7 mouse cellular contexts compared by ENCODE assay signal in genomic region chr11:37235021-37235795, GRCm38 (mm10). TPM values are rescaled to one million over a fixed set of nuclear protein-coding genes. Genes with fewer than 3 reads are reported as not detected.
A peak's percentile ranks its signal among the peaks of the same experiment; 100 is the strongest.
DNase-seq lines count a peak whose midpoint lies in the region; ATAC-seq lines count a peak whose summit lies in the region.

No protein-coding gene starts in this region.

- H3K9me3 ChIP-seq in liver, embryonic 11.5 days (ENCODE audit: control insufficient read depth, low read length) = no peaks in the 10 kb centered on the region
- no peaks in the 10 kb centered on the region for H3K9me3 ChIP-seq in embryonic facial prominence, embryonic 13.5 days
- H3K9me3 ChIP-seq in intestine, embryonic 14.5 days (ENCODE audit: control insufficient read depth, low read length) = no peaks in the 10 kb centered on the region
- H3K9me3 ChIP-seq in neural tube, embryonic 14.5 days (ENCODE audit: control insufficient read depth, low read length) = no peaks in the 10 kb centered on the region

- peak overlapping the region; percentile 85 for H3K4me2 ChIP-seq in liver, embryonic 11.5 days
- peak overlapping the region; percentile 80 for H3K4me2 ChIP-seq in embryonic facial prominence, embryonic 13.5 days
- peak overlapping the region; percentile 73 for H3K4me2 ChIP-seq in intestine, embryonic 14.5 days (ENCODE audit: low read length)
- peak overlapping the region; percentile 77 for H3K4me2 ChIP-seq in neural tube, embryonic 14.5 days (ENCODE audit: low read depth, low read length)

- no peak overlapping the region for H3K9ac ChIP-seq in liver, embryonic 11.5 days (ENCODE audit: low read depth, low read length)
- H3K9ac ChIP-seq in embryonic facial prominence, embryonic 13.5 days = peak overlapping the region; percentile 79
- H3K9ac ChIP-seq in intestine, embryonic 14.5 days (ENCODE audit: low read length) = peak overlapping the region; percentile 61
- H3K9ac ChIP-seq in neural tube, embryonic 14.5 days (replicated peaks; ENCODE audit: low read depth, low read length) = peak overlapping the region; percentile 76

- no peaks in the 10 kb centered on the region for H3K4me1 ChIP-seq in liver, embryonic 11.5 days (replicated peaks; ENCODE audit: control insufficient read depth, insufficient read depth, low read length)
- peaks cover 14% of the 10 kb centered on the region for H3K4me1 ChIP-seq in embryonic facial prominence, embryonic 13.5 days
- H3K4me1 ChIP-seq in intestine, embryonic 14.5 days (replicated peaks; ENCODE audit: control insufficient read depth, insufficient read depth, low read length) = 0 out of 2 replicates have a peak, but pooled peaks cover 9% of the 10 kb centered on the region
- H3K4me1 ChIP-seq in neural tube, embryonic 14.5 days (ENCODE audit: control insufficient read depth, insufficient read depth, low read length) = no peaks in the 10 kb centered on the region; the same call in 1 of the 2 replicates

- WGBS in liver, embryonic 11.5 days = 11% methylated on average over 18 of the region's 18 CpGs
- WGBS in embryonic facial prominence, embryonic 13.5 days = 6% methylated on average over 18 of the region's 18 CpGs
- 8% methylated on average over 18 of the region's 18 CpGs for whole genome bisulfite sequencing in intestine, embryonic 14.5 days
- 5% methylated on average over 18 of the region's 18 CpGs for WGBS in neural tube, embryonic 14.5 days

- no peak overlapping the region for H3K27ac ChIP-seq in liver, embryonic 11.5 days (ENCODE audit: low read depth, low read length)
- no peak overlapping the region for H3K27ac ChIP-seq in embryonic facial prominence, embryonic 13.5 days
- peak overlapping the region; percentile 86 for H3K27ac ChIP-seq in intestine, embryonic 14.5 days (ENCODE audit: low read depth)
- peak overlapping the region; percentile 95 for H3K27ac ChIP-seq in neural tube, embryonic 14.5 days (ENCODE audit: low read depth, low read length)

- peaks cover 30% of the 10 kb centered on the region for H3K27me3 ChIP-seq in liver, embryonic 11.5 days (replicated peaks; ENCODE audit: control insufficient read depth, insufficient read depth, low read length)
- H3K27me3 ChIP-seq in embryonic facial prominence, embryonic 13.5 days = peaks cover 41% of the 10 kb centered on the region
- 0 out of 2 replicates have a peak, but pooled peaks cover 4% of the 10 kb centered on the region for H3K27me3 ChIP-seq in intestine, embryonic 14.5 days (replicated peaks; ENCODE audit: control insufficient read depth, insufficient read depth, low read length)
- H3K27me3 ChIP-seq in neural tube, embryonic 14.5 days (ENCODE audit: control insufficient read depth, insufficient read depth, low read length) = no peaks in the 10 kb centered on the region

- no peak for ATAC-seq in liver, embryonic 11.5 days (replicated peaks; ENCODE audit: low FRiP score)
- no peak for ATAC-seq in embryonic facial prominence, embryonic 13.5 days (ENCODE audit: insufficient number of reproducible peaks, insufficient read depth, low FRiP score, low TSS enrichment, low read depth)
- no peak for ATAC-seq in intestine, embryonic 14.5 days (replicated peaks; ENCODE audit: low FRiP score, low TSS enrichment, low read depth)
- no peak for ATAC-seq in neural tube, embryonic 14.5 days (ENCODE audit: low read depth)

- DNase-seq in liver, embryonic 11.5 days (ENCODE audit: low spot score) = no peak
- no peak for DNase-seq in liver
- no peak for DNase-seq in intestine, embryonic 14.5 days (ENCODE audit: low spot score)
- no peak for DNase-seq in thymus, postnatal 4 days
- DNase-seq in B cell, adult 2 months = no peak

- H3K4me3 ChIP-seq in liver, embryonic 11.5 days (ENCODE audit: low read depth, low read length) = peak overlapping the region; percentile 56
- peak overlapping the region; percentile 69 for H3K4me3 ChIP-seq in embryonic facial prominence, embryonic 13.5 days
- H3K4me3 ChIP-seq in intestine, embryonic 14.5 days (ENCODE audit: low read depth, low read length) = peak overlapping the region; percentile 64
- peak overlapping the region; percentile 63 for H3K4me3 ChIP-seq in neural tube, embryonic 14.5 days (ENCODE audit: low read depth, low read length)

- no peaks in the 10 kb centered on the region for H3K36me3 ChIP-seq in liver, embryonic 11.5 days (ENCODE audit: control insufficient read depth, insufficient read depth, low read length)
- no peaks in the 10 kb centered on the region for H3K36me3 ChIP-seq in embryonic facial prominence, embryonic 13.5 days
- H3K36me3 ChIP-seq in intestine, embryonic 14.5 days (ENCODE audit: control insufficient read depth, insufficient read depth, low read length) = no peaks in the 10 kb centered on the region
- H3K36me3 ChIP-seq in neural tube, embryonic 14.5 days (ENCODE audit: control insufficient read depth, insufficient read depth, low read length) = no peaks in the 10 kb centered on the region

RNA-seq across cellular contexts. Expression of gene Tenm2, which starts 0.6 kb away (rescaled TPM):
- polyA plus RNA-seq in liver, embryonic 11.5 days (2014; fragmentation: Nextera tagmentation; extraction: Ambion mirVana) = 0.40 and 0.78 TPM in 2 replicates
- polyA plus RNA-seq in embryonic facial prominence, embryonic 13.5 days (2015; fragmentation: Nextera tagmentation; extraction: Ambion mirVana) = 5.1 and 8.3 TPM in 2 replicates
- 2.3 and 2.8 TPM in 2 replicates for polyA plus RNA-seq in intestine, embryonic 14.5 days (2014; fragmentation: Nextera tagmentation; extraction: Ambion mirVana)
- polyA plus RNA-seq in neural tube, embryonic 14.5 days (2014; fragmentation: Nextera tagmentation; extraction: Ambion mirVana) = 23.8 and 32.2 TPM in 2 replicates

Comparison
In these comparisons a context has a peak if more than half of its experiments do, and no peak if none do; other contexts are left out.
1. H3K27ac ChIP-seq: peak in intestine, embryonic 14.5 days (single experiment) and neural tube, embryonic 14.5 days (single experiment); none in liver, embryonic 11.5 days (single experiment) and embryonic facial prominence, embryonic 13.5 days (single experiment).
2. Peak in every context shown above with its lines, with median percentiles within 50 percentile points of each other: H3K4me2 ChIP-seq and H3K4me3 ChIP-seq.